In the genomic region with DNA sequence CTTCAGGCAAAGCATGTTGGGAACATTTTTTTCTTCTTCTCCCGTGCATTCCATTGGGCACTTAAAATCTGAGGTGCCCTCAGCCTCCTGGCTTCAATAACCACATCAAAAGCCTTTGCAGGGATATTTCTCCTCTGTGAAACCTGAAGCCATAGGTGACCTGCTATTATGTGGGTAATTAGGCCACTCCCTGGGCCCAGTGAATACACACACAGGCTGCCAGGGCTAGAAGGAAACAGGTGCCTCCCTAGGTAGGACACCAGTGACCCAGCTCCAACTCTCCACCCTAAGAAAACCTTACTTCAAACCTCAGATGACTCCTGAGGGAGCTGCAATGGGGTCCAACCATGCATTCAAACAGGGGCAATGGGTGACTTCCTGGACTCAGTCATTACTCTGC, we compare ENCODE assay signal across 26 mouse cellular contexts. TPM values are rescaled to one million over a fixed set of nuclear protein-coding genes. Genes with fewer than 3 reads are reported as not detected.
"Had no signal": no experiment of that assay in that cellular context is flagged by ENCODE, and none has a peak within 500 bp of the region (broad histone marks: within the 10 kb centered on the region; RNA-seq: fewer than 3 reads in every experiment).

No protein-coding gene starts in this region.

- H3K27me3 ChIP-seq: limb, embryonic 13.5 days; limb, embryonic 15.5 days; liver, embryonic 12.5 days had no signal

- H3K4me3 ChIP-seq: gastrocnemius, adult 2 months; heart, embryonic 10.5 days; heart, embryonic 12.5 days; hindbrain, embryonic 10.5 days; hindbrain, embryonic 12.5 days; kidney, embryonic 15.5 days; layer of hippocampus, adult 2 months; limb, embryonic 13.5 days; limb, embryonic 15.5 days; liver, embryonic 12.5 days had no signal

- ATAC-seq: hindbrain, embryonic 16.5 days; inflammation-experienced regulatory T-cells, adult 6 months; liver, embryonic 12.5 days had no signal

- H3K36me3 ChIP-seq: heart, embryonic 10.5 days; heart, embryonic 12.5 days; hindbrain, embryonic 12.5 days; kidney, embryonic 15.5 days; limb, embryonic 13.5 days; limb, embryonic 15.5 days; liver, embryonic 12.5 days had no signal

- H3K9ac ChIP-seq: heart, embryonic 12.5 days; hindbrain, embryonic 12.5 days; hindbrain, embryonic 14.5 days; kidney, embryonic 15.5 days; limb, embryonic 13.5 days; limb, embryonic 15.5 days; liver, embryonic 12.5 days had no signal

- DNase-seq: gastrocnemius, adult 2 months; gastrocnemius, postnatal 10 days; gastrocnemius, postnatal 25 days; heart, adult 18-20 months; heart, postnatal 10 days; heart, postnatal 4 days; kidney, adult 11 months; kidney, adult 2 months; kidney, adult 9 months; kidney, postnatal 14 days; kidney, postnatal 36 days; left cerebral cortex, postnatal 4 days had no signal

- H3K4me1 ChIP-seq: heart, embryonic 10.5 days; heart, embryonic 12.5 days; hindbrain, embryonic 12.5 days; kidney, embryonic 15.5 days; limb, embryonic 13.5 days; limb, embryonic 15.5 days; liver, embryonic 12.5 days had no signal

- H3K9me3 ChIP-seq: heart, embryonic 10.5 days; heart, embryonic 12.5 days; hindbrain, embryonic 10.5 days; kidney, embryonic 15.5 days; limb, embryonic 13.5 days; limb, embryonic 15.5 days; liver, embryonic 12.5 days had no signal

- H3K4me2 ChIP-seq: heart, embryonic 12.5 days; hindbrain, embryonic 12.5 days; hindbrain, embryonic 14.5 days; kidney, embryonic 15.5 days; limb, embryonic 13.5 days; limb, embryonic 15.5 days; liver, embryonic 12.5 days had no signal

- H3K27ac ChIP-seq: gastrocnemius, adult 2 months; heart, embryonic 10.5 days; hindbrain, embryonic 10.5 days; hindbrain, embryonic 12.5 days; hindbrain, embryonic 14.5 days; kidney, embryonic 15.5 days; kidney, postnatal 0 days; layer of hippocampus, adult 2 months; limb, embryonic 13.5 days; limb, embryonic 15.5 days; liver, embryonic 12.5 days had no signal

RNA-seq across cellular contexts. Expression of gene Fzd10, which starts 11.4 kb away (rescaled TPM):
- polyA plus RNA-seq: inflammation-experienced regulatory T-cells, adult 6 months; liver, adult 2 months had no signal
